Mouse (Mus musculus) erythroblast, adult 5-6 weeks (primary cell): ENCODE measurements around the gene Luzp4. TPM values are rescaled to one million over a fixed set of nuclear protein-coding genes. Genes with fewer than 3 reads are reported as not detected.
"Not testable (repeated sequence)": the region's sequence is repeated elsewhere in the genome, so short reads cannot be mapped to it uniquely, and the experiment has no call there.

ENCODE experiments used
- ATAC-seq: replicated peaks from 2 replicates; pipeline ENCODE4 v1.8.0; 2016; ENCODE audit warnings: moderate number of reproducible peaks, mild to moderate bottlenecking, moderate TSS enrichment, inconsistent platforms; ENCODE audit not compliant: poor library complexity, low FRiP score, severe bottlenecking
- total RNA-seq, 2 experiments: library from RNA; stranded (forward) in 1 of 2; stranded (reverse) in 1 of 2; fragments of 150-400 nt in 1 of 2; fragments of 200-764, 138-1000 nt in 1 of 2; gene quantifications; 2 replicates each; pipeline versions ENCODE4 v1.2.3 to v1.2.4; 2015 to 2017; ENCODE audit warnings: low replicate concordance in 2 of 2

The Luzp4 gene
- total RNA-seq (2015; ENCODE audit: low replicate concordance) = not detected in 2 replicates
- total RNA-seq (2017; ENCODE audit: low replicate concordance) = not detected in 2 replicates

GRCm38 (mm10) chrX:148857340-148857739, at the start of gene Luzp4:
TSS of gene Luzp4 (plus strand) at chrX:148857640.
- ATAC-seq = not testable (repeated sequence)

GRCm38 (mm10) chrX:148841801-148842200, 15.6 kb upstream of the Luzp4 start:
- not testable (repeated sequence) for ATAC-seq

Other genes with a start within 250 kb of the Luzp4 start
- not detected in 2 replicates for gene Gm8334, start 242.5 kb upstream of the Luzp4 start, total RNA-seq (2015; ENCODE audit: low replicate concordance)
- gene Gm8334, start 242.5 kb upstream of the Luzp4 start, total RNA-seq (2017; ENCODE audit: low replicate concordance) = not detected in 2 replicates
- not detected in 2 replicates for gene Gm15127, start 194.0 kb upstream of the Luzp4 start, total RNA-seq (2015; ENCODE audit: low replicate concordance)
- not detected in 2 replicates for gene Gm15127, start 194.0 kb upstream of the Luzp4 start, total RNA-seq (2017; ENCODE audit: low replicate concordance)
- gene Ott, start 216.6 kb downstream of the Luzp4 start, total RNA-seq (2015; ENCODE audit: low replicate concordance) = not detected in 2 replicates
- gene Ott, start 216.6 kb downstream of the Luzp4 start, total RNA-seq (2017; ENCODE audit: low replicate concordance) = not detected in 2 replicates